Mouse (Mus musculus): ENCODE measurements at regions not wholly inside any gene's neighbourhood (a gene's known extent, or its start where the extent isn't known, plus 50 kb on each side); places are given as distances from the start of the nearest gene placed in this dataset.

DNA sequence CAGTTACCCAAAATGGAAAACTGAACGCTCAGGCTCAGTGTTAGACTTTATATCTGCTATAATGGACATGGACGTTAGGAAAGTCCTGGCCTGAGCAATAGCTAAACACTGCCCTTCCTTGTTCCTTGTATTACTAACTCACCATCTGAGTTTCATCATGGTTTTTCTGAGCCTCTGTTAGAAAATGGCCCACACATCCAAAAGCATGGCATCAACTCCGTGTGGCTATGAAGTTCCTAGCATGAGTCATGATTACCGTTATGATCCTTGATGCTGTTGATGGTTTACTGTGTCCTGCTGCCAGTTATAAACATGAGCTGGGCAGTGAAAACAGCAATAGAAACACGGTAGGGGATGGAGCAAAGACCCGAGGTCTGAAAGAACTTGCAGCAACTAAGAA lies 318.4 kb upstream of the Tenm4 start:
- Histone ChIP-seq H3K4me3 (no peak overlapping the region), H3K79me2 (ENCODE audit: control insufficient read depth, insufficient read depth) (no peaks in the 10 kb centered on the region)
- TF ChIP-seq CEBPB (IDR thresholded peaks at IDR 0.05; ENCODE audit: insufficient read depth, poor library complexity, severe bottlenecking): peak; percentile 83
- no peak for TF ChIP-seq USF1 (IDR thresholded peaks at IDR 0.05; ENCODE audit: low read depth)
- no peak for TF ChIP-seq MYOD1 (IDR thresholded peaks at IDR 0.05; ENCODE audit: control insufficient read depth in 1 of 3, insufficient read length in 2 of 3, low read depth in 2 of 3)
- no peak for TF ChIP-seq TCF3 (IDR thresholded peaks at IDR 0.05; ENCODE audit: insufficient read length, low read depth)
- TF ChIP-seq SRF (IDR thresholded peaks at IDR 0.05; ENCODE audit: control insufficient read depth, insufficient read length, low read depth): no peak
- no peak for TF ChIP-seq MYOG (IDR thresholded peaks at IDR 0.05; ENCODE audit: control insufficient read depth in 1 of 3, insufficient read depth in 1 of 3, insufficient read length in 2 of 3, low read depth in 2 of 3)
- TF ChIP-seq TCF12 (IDR thresholded peaks at IDR 0.05; ENCODE audit: insufficient read depth, poor library complexity, severe bottlenecking): no peak
- peak; percentile 52 for TF ChIP-seq MAX (IDR thresholded peaks at IDR 0.05; ENCODE audit: low read depth)
- TF ChIP-seq REST (IDR thresholded peaks at IDR 0.05; ENCODE audit: insufficient read depth, insufficient read length): no peak
- TF ChIP-seq POLR2AphosphoS2 (IDR thresholded peaks at IDR 0.05; ENCODE audit: insufficient read length, low read depth): no peak
- TF ChIP-seq E2F4 (IDR thresholded peaks at IDR 0.05; ENCODE audit: insufficient read depth): no peak
- no peak for TF ChIP-seq POLR2A (IDR thresholded peaks at IDR 0.05; ENCODE audit: insufficient read length, low read depth)

DNA sequence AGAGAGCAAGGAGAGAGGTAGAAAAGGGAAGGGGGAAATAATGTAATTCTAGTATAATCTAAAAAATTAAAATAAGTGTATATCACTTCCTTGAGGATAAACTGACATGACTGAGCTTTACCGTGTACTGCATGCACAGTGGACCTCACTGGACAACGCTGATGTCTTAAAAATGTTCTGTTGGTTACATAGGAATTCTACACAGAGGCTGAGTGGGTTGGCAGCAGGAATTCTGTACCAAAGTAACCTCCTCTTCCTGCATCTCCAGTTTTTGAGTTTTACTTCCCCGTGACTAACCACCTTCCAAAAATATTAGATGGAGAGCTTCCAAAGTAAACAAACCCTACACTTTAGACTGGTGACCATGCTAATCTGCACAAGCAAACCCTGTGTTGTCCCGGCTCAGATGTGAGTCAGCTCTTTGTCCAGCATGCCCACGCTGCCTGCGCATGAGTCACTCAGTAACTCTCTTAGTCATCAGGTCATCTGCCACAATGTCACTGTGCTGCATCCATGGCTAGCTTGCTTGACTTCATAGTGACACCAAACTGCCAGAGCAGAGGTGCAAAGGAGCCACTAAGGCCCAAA lies 317.7 kb upstream of the Tenm4 start:
- Histone ChIP-seq H3K4me2 (ENCODE audit: low read depth) (peak overlapping the region; percentile 66), H3ac (ENCODE audit: control insufficient read depth, insufficient read length) (no peak overlapping the region), H3K79me2 (ENCODE audit: control insufficient read depth, insufficient read depth) (no peaks in the 10 kb centered on the region), H3K4me3 (no peak overlapping the region), H3K27me3 (ENCODE audit: control insufficient read depth, insufficient read depth, insufficient read length) (no peaks in the 10 kb centered on the region), H3K36me3 (ENCODE audit: control insufficient read depth, insufficient read depth) (no peaks in the 10 kb centered on the region)
- no peak for TF ChIP-seq TCF3 (IDR thresholded peaks at IDR 0.05; ENCODE audit: insufficient read length, low read depth)
- peak in 1 of 3 experiments; percentile 64 for TF ChIP-seq MYOG (IDR thresholded peaks at IDR 0.05; ENCODE audit: control insufficient read depth in 1 of 3, insufficient read depth in 1 of 3, insufficient read length in 2 of 3, low read depth in 2 of 3)
- peak; percentile 15 for TF ChIP-seq POLR2A (IDR thresholded peaks at IDR 0.05; ENCODE audit: insufficient read length, low read depth)
- peak; percentile 41 for TF ChIP-seq TCF12 (IDR thresholded peaks at IDR 0.05; ENCODE audit: insufficient read depth, poor library complexity, severe bottlenecking)
- TF ChIP-seq E2F4 (IDR thresholded peaks at IDR 0.05; ENCODE audit: insufficient read depth): no peak
- TF ChIP-seq MYOD1 (IDR thresholded peaks at IDR 0.05; ENCODE audit: control insufficient read depth in 1 of 3, insufficient read length in 2 of 3, low read depth in 2 of 3): peak in 1 of 3 experiments; percentile 74
- peak; percentile 28 for TF ChIP-seq MAX (IDR thresholded peaks at IDR 0.05; ENCODE audit: low read depth)

More for the DNA sequence above, 318.4 kb upstream of the Tenm4 start:
- Histone ChIP-seq H3ac (ENCODE audit: control insufficient read depth, insufficient read length) (no peak overlapping the region), H3K36me3 (ENCODE audit: control insufficient read depth, insufficient read depth) (no peaks in the 10 kb centered on the region), H3K27me3 (ENCODE audit: control insufficient read depth, insufficient read depth, insufficient read length) (no peaks in the 10 kb centered on the region), H3K4me2 (ENCODE audit: low read depth) (peak overlapping the region; percentile 66)

DNA sequence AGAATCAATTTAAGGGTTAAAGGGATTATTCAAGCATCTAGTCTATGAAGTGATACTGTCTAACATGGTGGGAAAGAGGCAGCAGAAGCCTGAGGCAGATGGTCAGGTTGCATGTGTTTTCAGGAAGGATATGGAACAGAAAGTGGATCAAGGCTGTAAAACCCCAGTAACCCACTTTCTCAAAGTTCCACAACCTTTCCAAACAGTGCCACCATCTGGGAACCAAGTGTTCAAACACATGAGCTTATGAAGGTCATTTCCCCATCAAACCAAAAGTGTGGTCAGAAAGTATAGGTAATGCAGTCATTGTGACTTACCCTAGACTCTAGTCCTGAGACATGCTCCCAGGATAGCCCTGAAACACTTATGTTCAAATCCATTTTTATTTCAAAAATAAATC lies 312.8 kb upstream of the Tenm4 start:
- Histone ChIP-seq H3K4me3 (no peak overlapping the region), H3K4me2 (ENCODE audit: low read depth) (no peak overlapping the region), H3K79me2 (ENCODE audit: control insufficient read depth, insufficient read depth) (no peaks in the 10 kb centered on the region), H3K27me3 (ENCODE audit: control insufficient read depth, insufficient read depth, insufficient read length) (no peaks in the 10 kb centered on the region), H3ac (ENCODE audit: control insufficient read depth, insufficient read length) (no peak overlapping the region), H3K36me3 (ENCODE audit: control insufficient read depth, insufficient read depth) (no peaks in the 10 kb centered on the region)
- no peak for TF ChIP-seq USF1 (IDR thresholded peaks at IDR 0.05; ENCODE audit: low read depth)
- no peak for TF ChIP-seq MAX (IDR thresholded peaks at IDR 0.05; ENCODE audit: low read depth)
- no peak for TF ChIP-seq MYOG (IDR thresholded peaks at IDR 0.05; ENCODE audit: control insufficient read depth in 1 of 3, insufficient read depth in 1 of 3, insufficient read length in 2 of 3, low read depth in 2 of 3)
- TF ChIP-seq TCF3 (IDR thresholded peaks at IDR 0.05; ENCODE audit: insufficient read length, low read depth): no peak
- TF ChIP-seq TCF12 (IDR thresholded peaks at IDR 0.05; ENCODE audit: insufficient read depth, poor library complexity, severe bottlenecking): no peak
- no peak for TF ChIP-seq MYOD1 (IDR thresholded peaks at IDR 0.05; ENCODE audit: control insufficient read depth in 1 of 3, insufficient read length in 2 of 3, low read depth in 2 of 3)
- no peak for TF ChIP-seq REST (IDR thresholded peaks at IDR 0.05; ENCODE audit: insufficient read depth, insufficient read length)
- no peak for TF ChIP-seq SRF (IDR thresholded peaks at IDR 0.05; ENCODE audit: control insufficient read depth, insufficient read length, low read depth)
- no peak for TF ChIP-seq CEBPB (IDR thresholded peaks at IDR 0.05; ENCODE audit: insufficient read depth, poor library complexity, severe bottlenecking)
- no peak for TF ChIP-seq POLR2A (IDR thresholded peaks at IDR 0.05; ENCODE audit: insufficient read length, low read depth)
- no peak for TF ChIP-seq E2F4 (IDR thresholded peaks at IDR 0.05; ENCODE audit: insufficient read depth)
- no peak for TF ChIP-seq POLR2AphosphoS2 (IDR thresholded peaks at IDR 0.05; ENCODE audit: insufficient read length, low read depth)

DNA sequence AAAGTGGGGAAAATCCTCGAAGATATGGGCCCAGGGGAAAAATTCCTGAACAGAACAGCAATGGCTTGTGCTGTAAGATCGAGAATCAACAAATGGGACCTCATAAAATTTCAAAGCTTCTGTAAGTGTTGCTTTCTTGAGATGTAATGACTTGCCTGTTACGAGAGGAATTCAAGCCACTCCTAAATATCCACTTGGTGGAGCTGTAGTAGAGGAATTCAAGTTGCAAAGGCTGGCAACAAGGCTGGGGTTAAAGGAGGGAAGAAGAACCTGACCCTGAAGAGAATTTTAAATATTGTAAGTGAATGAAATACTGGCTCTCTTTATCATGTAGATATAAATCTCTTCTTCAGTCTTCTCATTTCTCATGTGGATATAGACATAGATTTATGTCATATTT lies 306.8 kb upstream of the Tenm4 start:
- Histone ChIP-seq H3K4me3 (no peak overlapping the region), H3K79me2 (ENCODE audit: control insufficient read depth, insufficient read depth) (no peaks in the 10 kb centered on the region), H3K36me3 (ENCODE audit: control insufficient read depth, insufficient read depth) (no peaks in the 10 kb centered on the region), H3K4me2 (ENCODE audit: low read depth) (no peak overlapping the region), H3K27me3 (ENCODE audit: control insufficient read depth, insufficient read depth, insufficient read length) (no peaks in the 10 kb centered on the region), H3ac (ENCODE audit: control insufficient read depth, insufficient read length) (no peak overlapping the region)
- TF ChIP-seq POLR2A (IDR thresholded peaks at IDR 0.05; ENCODE audit: insufficient read length, low read depth) (no peak), SRF (IDR thresholded peaks at IDR 0.05; ENCODE audit: control insufficient read depth, insufficient read length, low read depth) (no peak), MYOG (IDR thresholded peaks at IDR 0.05; ENCODE audit: control insufficient read depth in 1 of 3, insufficient read depth in 1 of 3, insufficient read length in 2 of 3, low read depth in 2 of 3) (no peak), TCF3 (IDR thresholded peaks at IDR 0.05; ENCODE audit: insufficient read length, low read depth) (no peak), MYOD1 (IDR thresholded peaks at IDR 0.05; ENCODE audit: control insufficient read depth in 1 of 3, insufficient read length in 2 of 3, low read depth in 2 of 3) (no peak), E2F4 (IDR thresholded peaks at IDR 0.05; ENCODE audit: insufficient read depth) (no peak), POLR2AphosphoS2 (IDR thresholded peaks at IDR 0.05; ENCODE audit: insufficient read length, low read depth) (no peak), MAX (IDR thresholded peaks at IDR 0.05; ENCODE audit: low read depth) (no peak), TCF12 (IDR thresholded peaks at IDR 0.05; ENCODE audit: insufficient read depth, poor library complexity, severe bottlenecking) (no peak), CEBPB (IDR thresholded peaks at IDR 0.05; ENCODE audit: insufficient read depth, poor library complexity, severe bottlenecking) (no peak), REST (IDR thresholded peaks at IDR 0.05; ENCODE audit: insufficient read depth, insufficient read length) (no peak)
